ENCODE assay signal across 8 mouse cellular contexts in the genomic region with DNA sequence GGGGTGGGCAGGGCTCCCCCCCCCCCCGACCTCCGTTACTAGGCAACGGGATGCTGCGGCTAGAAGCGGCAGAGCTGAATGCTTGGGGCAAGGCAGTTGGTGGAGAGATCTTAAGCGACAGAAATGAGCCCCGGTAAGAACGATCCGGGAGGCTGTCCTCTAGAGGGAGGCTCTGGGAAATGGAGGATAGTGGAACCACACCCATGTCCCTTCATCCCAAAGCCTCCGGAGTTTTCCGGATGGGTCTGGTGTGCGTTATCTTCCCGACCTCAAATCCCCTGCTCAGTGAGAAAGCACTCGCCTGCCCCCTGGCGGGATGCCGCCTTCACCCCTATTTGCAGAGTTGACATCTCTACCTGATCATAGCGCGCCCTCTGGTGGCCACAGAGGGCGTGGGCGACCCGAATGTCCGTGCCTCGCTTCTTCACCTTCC. TPM values are rescaled to one million over a fixed set of nuclear protein-coding genes. Genes with fewer than 3 reads are reported as not detected.
DNase-seq lines count a peak whose midpoint lies in the region; ATAC-seq lines count a peak whose summit lies in the region.

A gene (plus strand): TSS at position 38 of the 433 bp plus-strand sequence.

- H3K9me3 ChIP-seq in hindbrain, embryonic 13.5 days: 0 out of 2 replicates have a peak, but pooled peaks cover 3% of the 10 kb centered on the region

- peak within 1 kb of the TSS; percentile 41 for H3K4me3 ChIP-seq in hindbrain, embryonic 13.5 days

- no peak within 1 kb of the TSS for H3K27ac ChIP-seq in hindbrain, embryonic 13.5 days

- peak within 1 kb of the TSS; percentile 57 for H3K4me2 ChIP-seq in hindbrain, embryonic 13.5 days

- peak within 1 kb of the TSS; percentile 55; the same call in 1 of the 2 replicates for H3K9ac ChIP-seq in hindbrain, embryonic 13.5 days

- 2% methylated on average over 23 of the region's 23 CpGs for WGBS in hindbrain, embryonic 13.5 days

- no peaks in the 10 kb centered on the region for H3K36me3 ChIP-seq in hindbrain, embryonic 13.5 days

- 0 out of 2 replicates have a peak, but pooled peaks cover 2% of the 10 kb centered on the region for H3K27me3 ChIP-seq in hindbrain, embryonic 13.5 days

- ATAC-seq in hindbrain, embryonic 13.5 days (ENCODE audit: low FRiP score): peak; percentile 92

- peaks cover 8% of the 10 kb centered on the region; the same call in 1 of the 2 replicates for H3K4me1 ChIP-seq in hindbrain, embryonic 13.5 days (replicated peaks)

- peak; percentile 92 for DNase-seq in R1 (ENCODE audit: low read depth, low spot score)
- DNase-seq in cerebellum, postnatal 25 days: peak; percentile 95 to 98
- DNase-seq in frontal cortex, postnatal 25 days (ENCODE audit: low spot score in 2 of 2): peak; percentile 96 to 99
- peak; percentile 97 to 98 for DNase-seq in layer of hippocampus, postnatal 14 days (ENCODE audit: low spot score in 2 of 2)
- peak; percentile 97 for DNase-seq in lung, postnatal 10 days
- peak; percentile 94 for DNase-seq in ovary, postnatal 36 days (ENCODE audit: low spot score)
- DNase-seq in thymus, postnatal 14 days: peak; percentile 95

RNA-seq across cellular contexts. Expression of the gene that starts here (rescaled TPM):
- polyA plus RNA-seq in hindbrain, embryonic 13.5 days (2015; fragmentation: Nextera tagmentation; extraction: Ambion mirVana): 0.06 and 0.19 TPM in 2 replicates
- total RNA-seq in layer of hippocampus, postnatal 14 days (2021): 1 to 10 TPM; 1.1 TPM

Comparison
In these comparisons a context has a peak if more than half of its experiments do, and no peak if none do; other contexts are left out.
1. Peak in ATAC-seq, H3K4me3 ChIP-seq, H3K9ac ChIP-seq and H3K4me2 ChIP-seq in hindbrain, embryonic 13.5 days; RNA of the gene not detected or under 1 TPM.